Mouse (Mus musculus) macrophage (primary cell): ENCODE measurements around the gene Mael. TPM values are rescaled to one million over a fixed set of nuclear protein-coding genes. Genes with fewer than 3 reads are reported as not detected.

Experiments
- H3K27ac ChIP-seq: fragments of 350-480 bp; formaldehyde crosslinking; 2 replicates; pipeline ENCODE4 v1.9.0; 2021
- H3K36me3 ChIP-seq: fragments of 350-480 bp; formaldehyde crosslinking; 2 replicates; pipeline ENCODE4 v1.9.0; 2021; ENCODE audit errors: inconsistent target
- H3K4me3 ChIP-seq: fragments of 350-480 bp; formaldehyde crosslinking; 2 replicates; pipeline ENCODE4 v1.9.0; 2021; ENCODE audit errors: inconsistent target
- H3K79me2 ChIP-seq: fragments of 350-480 bp; formaldehyde crosslinking; 2 replicates; pipeline ENCODE4 v1.9.0; 2021; ENCODE audit errors: inconsistent target
- WGBS: methylation state at CpG from one replicate; pipeline ENCODE4 v1.1.7; 2026; ENCODE audit warnings: inconsistent platforms; ENCODE audit not compliant: missing documents; 5-methylcytosine and 5-hydroxymethylcytosine counted together
- polyA plus RNA-seq: library from polyadenylated mRNA; stranded (reverse); fragments of 250-400 nt; gene quantifications from 3 replicates; pipeline ENCODE4 v1.2.4, GENCODE M21; 2018; ENCODE audit warnings: inconsistent platforms

The Mael gene
- polyA plus RNA-seq, 1 experiment from 2014 or later, result not detected

- Histone ChIP-seq H3K79me2 (no peaks in the 10 kb centered on the region), H3K36me3 (no peaks in the 10 kb centered on the region), H3K27ac (no peak overlapping the region), H3K4me3 (no peak overlapping the region)
- WGBS, result 96% methylated on average over 7 of the region's 7 CpGs
These were observed 57.0 kb downstream of the Mael start for GRCm38 (mm10) chr1:166181510-166181909.

GRCm38 (mm10) chr1:166173621-166174020, 64.9 kb downstream of the Mael start:
- 93% methylated on average over 9 of the region's 9 CpGs for WGBS
- H3K4me3 ChIP-seq, result no peak overlapping the region
- H3K27ac ChIP-seq, result no peak overlapping the region

DNA sequence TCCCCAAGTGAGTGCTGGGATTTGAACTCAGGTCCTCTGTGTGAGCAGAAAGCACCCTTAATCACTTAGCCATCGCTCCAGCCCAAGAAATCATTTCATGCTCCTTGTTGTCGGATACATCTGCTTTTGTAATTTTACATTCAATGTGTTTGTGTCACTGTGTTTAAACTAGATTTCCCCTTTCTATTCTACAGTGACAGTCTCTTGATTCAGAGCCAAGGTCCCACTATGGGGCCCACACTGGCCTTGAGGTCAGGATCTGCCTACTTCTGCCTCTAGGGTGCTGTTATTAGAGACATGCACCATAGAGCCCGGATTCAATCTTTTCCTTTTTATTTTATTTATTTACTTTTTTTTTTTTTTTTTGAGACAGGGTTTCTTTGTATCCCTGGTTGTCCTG, 65.6 kb downstream of the Mael start:
- H3K4me3 ChIP-seq, result no peak overlapping the region
- WGBS, result 45% methylated on average over 3 of the region's 3 CpGs
- no peaks in the 10 kb centered on the region for H3K36me3 ChIP-seq
- H3K79me2 ChIP-seq, result no peaks in the 10 kb centered on the region
- no peak overlapping the region for H3K27ac ChIP-seq

More at GRCm38 (mm10) chr1:166173621-166174020, 64.9 kb downstream of the Mael start:
- no peaks in the 10 kb centered on the region for H3K79me2 ChIP-seq
- no peaks in the 10 kb centered on the region for H3K36me3 ChIP-seq

- no peak overlapping the region for H3K4me3 ChIP-seq
- no peaks in the 10 kb centered on the region for H3K36me3 ChIP-seq
- H3K79me2 ChIP-seq, result no peaks in the 10 kb centered on the region
- WGBS, result 96% methylated on average over 12 of the region's 12 CpGs
- no peak overlapping the region for H3K27ac ChIP-seq
These were observed 67.7 kb downstream of the Mael start for GRCm38 (mm10) chr1:166170852-166171251.

- Histone ChIP-seq H3K4me3 (no peak overlapping the region), H3K79me2 (no peaks in the 10 kb centered on the region), H3K27ac (no peak overlapping the region), H3K36me3 (no peaks in the 10 kb centered on the region)
- WGBS, result 86% methylated on average over 7 of the region's 7 CpGs
These were observed 68.8 kb downstream of the Mael start for GRCm38 (mm10) chr1:166169713-166170112.

- no peaks in the 10 kb centered on the region for H3K36me3 ChIP-seq
- no peak overlapping the region for H3K27ac ChIP-seq
- no peaks in the 10 kb centered on the region for H3K79me2 ChIP-seq
- WGBS, result 96% methylated on average over 7 of the region's 7 CpGs
- H3K4me3 ChIP-seq, result no peak overlapping the region
These were observed 70.5 kb downstream of the Mael start for GRCm38 (mm10) chr1:166168017-166168416.

GRCm38 (mm10) chr1:166167405-166167804, 71.1 kb downstream of the Mael start:
- WGBS, result 96% methylated on average over 4 of the region's 4 CpGs
- H3K4me3 ChIP-seq, result no peak overlapping the region
- H3K27ac ChIP-seq, result no peak overlapping the region
- H3K79me2 ChIP-seq, result no peaks in the 10 kb centered on the region
- no peaks in the 10 kb centered on the region for H3K36me3 ChIP-seq

GRCm38 (mm10) chr1:166165159-166165558, 73.4 kb downstream of the Mael start:
- H3K79me2 ChIP-seq, result no peaks in the 10 kb centered on the region
- 95% methylated on average over 9 of the region's 9 CpGs for WGBS
- H3K36me3 ChIP-seq, result no peaks in the 10 kb centered on the region
- H3K27ac ChIP-seq, result no peak overlapping the region
- no peak overlapping the region for H3K4me3 ChIP-seq

GRCm38 (mm10) chr1:166164580-166164979, 74.0 kb downstream of the Mael start:
- 93% methylated on average over 14 of the region's 14 CpGs for WGBS
- no peaks in the 10 kb centered on the region for H3K36me3 ChIP-seq
- H3K4me3 ChIP-seq, result no peak overlapping the region
- no peak overlapping the region for H3K27ac ChIP-seq
- no peaks in the 10 kb centered on the region for H3K79me2 ChIP-seq

DNA sequence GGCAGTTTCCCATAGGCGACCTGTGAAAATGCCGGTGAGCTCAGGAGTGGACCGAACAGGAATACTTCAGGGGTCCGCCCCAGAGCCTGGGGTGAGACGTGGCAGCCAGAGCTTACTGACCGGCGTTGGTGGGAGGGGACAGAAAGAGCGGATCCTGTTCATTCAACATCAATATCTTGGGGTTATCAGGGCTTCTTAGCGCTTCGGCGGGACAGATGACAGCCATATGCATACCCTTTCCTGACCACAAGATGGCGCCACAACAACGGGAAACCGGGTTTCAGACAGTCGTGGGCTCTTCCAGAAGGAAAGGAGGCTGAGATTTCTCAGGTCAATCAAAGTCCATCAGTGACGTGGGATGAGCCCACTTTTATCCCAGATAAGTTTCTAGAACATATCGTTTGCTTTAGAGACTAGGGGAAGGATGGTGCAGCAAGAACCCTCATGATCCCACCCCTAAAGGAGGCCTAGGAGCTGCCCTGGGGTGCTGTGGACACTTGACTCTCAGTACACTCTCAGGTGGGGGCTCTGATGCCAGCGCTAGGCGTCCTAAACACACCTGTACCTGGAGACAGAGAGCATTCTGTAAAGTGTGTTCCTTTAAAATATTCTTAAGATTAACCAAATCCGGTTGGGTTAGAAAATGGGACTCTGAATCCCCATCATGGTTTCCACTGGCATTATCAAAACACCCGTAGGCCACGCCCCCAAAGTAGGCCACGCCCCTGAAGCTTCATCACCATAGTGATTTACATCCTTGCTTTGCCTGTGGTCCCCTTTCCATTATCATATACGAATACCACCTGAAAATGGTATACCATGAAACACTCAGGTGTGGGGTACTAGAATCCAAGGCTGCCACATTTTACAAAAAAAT, 77.7 kb downstream of the Mael start:
- H3K4me3 ChIP-seq, result no peak overlapping the region
- 19% methylated on average over 24 of the region's 24 CpGs for WGBS

DNA sequence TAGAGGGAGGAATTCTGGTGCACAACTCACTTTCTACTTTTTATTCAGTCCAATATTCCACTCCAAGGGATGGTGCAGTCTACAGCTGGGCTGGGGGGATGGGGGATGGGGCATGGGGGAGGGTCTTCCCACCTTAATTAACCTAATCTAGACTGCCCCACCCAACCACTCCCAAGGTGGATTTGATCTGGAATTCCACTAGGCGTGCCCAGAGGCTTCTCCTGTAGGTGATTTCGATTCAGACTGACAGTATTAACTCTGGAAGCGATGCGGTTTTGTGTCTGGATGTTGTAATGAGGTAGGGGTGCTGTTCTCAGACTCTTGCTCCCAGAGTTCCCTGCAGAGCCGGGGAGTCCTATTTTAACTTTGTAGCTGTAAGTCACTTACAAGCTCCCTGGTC, 78.4 kb downstream of the Mael start:
- Histone ChIP-seq H3K36me3 (no peaks in the 10 kb centered on the region), H3K4me3 (no peak overlapping the region), H3K79me2 (no peaks in the 10 kb centered on the region), H3K27ac (no peak overlapping the region)
- WGBS, result 50% methylated on average over 5 of the region's 5 CpGs

More for the DNA sequence above, 77.7 kb downstream of the Mael start:
- no peak overlapping the region for H3K27ac ChIP-seq
- no peaks in the 10 kb centered on the region for H3K79me2 ChIP-seq
- H3K36me3 ChIP-seq, result no peaks in the 10 kb centered on the region

GRCm38 (mm10) chr1:166158664-166159063, 79.9 kb downstream of the Mael start:
- no peak overlapping the region for H3K4me3 ChIP-seq
- no peaks in the 10 kb centered on the region for H3K36me3 ChIP-seq
- 65% methylated on average over 9 of the region's 9 CpGs for WGBS
- H3K27ac ChIP-seq, result no peak overlapping the region
- H3K79me2 ChIP-seq, result no peaks in the 10 kb centered on the region

GRCm38 (mm10) chr1:166157712-166158111, 80.8 kb downstream of the Mael start:
- H3K4me3 ChIP-seq, result no peak overlapping the region
- no peak overlapping the region for H3K27ac ChIP-seq
- no peaks in the 10 kb centered on the region for H3K36me3 ChIP-seq
- WGBS, result 81% methylated on average over 12 of the region's 12 CpGs
- H3K79me2 ChIP-seq, result no peaks in the 10 kb centered on the region

GRCm38 (mm10) chr1:166155113-166155494, 83.4 kb downstream of the Mael start:
- Histone ChIP-seq H3K27ac (no peak overlapping the region), H3K36me3 (no peaks in the 10 kb centered on the region), H3K79me2 (no peaks in the 10 kb centered on the region), H3K4me3 (no peak overlapping the region)
- 59% methylated on average over 10 of the region's 10 CpGs for WGBS

DNA sequence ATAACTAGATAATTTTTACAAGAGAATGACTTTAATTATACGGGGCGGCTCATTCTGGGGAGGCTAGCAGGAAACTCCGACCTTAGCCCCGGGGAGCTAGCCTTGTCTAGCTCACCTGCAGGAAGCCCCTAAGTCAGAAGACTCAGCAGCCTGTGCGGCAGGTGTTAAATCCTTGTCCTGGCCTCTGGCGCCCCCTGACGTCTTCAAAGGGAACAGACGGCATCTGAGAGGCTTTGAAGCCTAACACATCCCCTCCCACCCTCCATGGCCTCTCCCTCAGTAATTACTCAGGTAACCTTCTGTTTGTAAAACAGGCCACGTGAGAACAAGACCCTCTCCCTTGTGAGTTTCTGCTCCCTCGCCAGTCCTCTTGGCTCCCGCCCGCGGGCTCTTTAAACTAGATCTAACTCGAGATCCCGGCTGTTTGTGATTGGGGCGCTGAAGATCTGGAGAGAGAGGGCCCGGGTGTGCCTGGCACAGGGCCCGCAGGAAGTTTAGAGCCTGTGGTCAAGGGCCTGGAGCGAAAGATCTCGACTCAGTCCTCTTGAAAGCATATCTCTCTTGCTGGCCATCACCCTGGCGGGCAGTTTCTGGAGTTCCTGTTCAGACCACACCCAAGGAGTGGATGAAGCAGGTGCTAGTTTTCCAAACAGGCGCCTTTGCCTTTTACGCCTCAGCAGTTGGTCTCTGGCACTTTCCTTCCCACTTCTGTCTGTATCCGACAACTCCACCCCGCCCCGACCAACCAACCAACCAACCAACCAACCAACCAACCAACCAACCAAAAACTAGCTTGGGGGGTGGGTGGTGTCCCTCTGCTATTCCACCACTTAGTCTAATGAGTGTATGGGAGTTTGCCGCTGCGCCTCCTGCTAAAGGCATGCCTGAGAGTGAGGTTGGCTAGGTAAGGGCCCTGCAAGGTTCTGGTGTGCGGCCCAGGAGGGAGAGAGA, 84.1 kb downstream of the Mael start:
- Histone ChIP-seq H3K79me2 (no peaks in the 10 kb centered on the region), H3K4me3 (no peak overlapping the region), H3K27ac (no peak overlapping the region), H3K36me3 (no peaks in the 10 kb centered on the region)
- WGBS, result 13% methylated on average over 28 of the region's 29 CpGs
